Comparison of ENCODE assay signal across 13 mouse cellular contexts in the genomic region with DNA sequence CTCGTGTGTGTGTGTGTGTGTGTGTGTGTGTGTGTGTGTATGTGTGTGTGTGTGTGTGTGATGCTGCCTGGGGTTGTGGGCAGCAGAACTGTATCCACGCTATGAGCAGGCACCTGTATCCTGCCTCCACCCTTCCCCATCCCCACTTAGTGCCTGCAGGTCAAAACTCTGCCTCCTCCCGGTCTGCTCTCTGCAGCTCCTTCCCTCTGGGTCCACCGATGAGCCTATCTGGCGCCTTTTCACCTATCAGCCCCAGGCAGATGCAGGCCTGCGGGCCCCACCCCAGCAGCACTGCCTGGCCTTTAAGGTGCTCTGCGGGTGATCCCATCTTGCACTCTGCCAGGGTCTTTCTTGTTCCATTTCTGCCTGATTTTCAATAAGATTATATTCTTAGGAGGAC. TPM values are rescaled to one million over a fixed set of nuclear protein-coding genes. Genes with fewer than 3 reads are reported as not detected.
DNase-seq lines count a peak whose midpoint lies in the region; ATAC-seq lines count a peak whose summit lies in the region.
"Had no signal": no experiment of that assay in that cellular context is flagged by ENCODE, and none has a peak within 500 bp of the region (broad histone marks: within the 10 kb centered on the region; RNA-seq: fewer than 3 reads in every experiment).

No protein-coding gene starts in this region.

- no peaks in the 10 kb centered on the region for H3K27me3 ChIP-seq in forebrain, embryonic 10.5 days (ENCODE audit: poor library complexity, severe bottlenecking)
- no peaks in the 10 kb centered on the region for H3K27me3 ChIP-seq in forebrain, embryonic 12.5 days
- H3K27me3 ChIP-seq in liver, embryonic 16.5 days (ENCODE audit: control insufficient read depth, insufficient read depth, low read depth, low read length) = no peaks in the 10 kb centered on the region
- H3K27me3 ChIP-seq: embryonic facial prominence, embryonic 13.5 days had no signal

- H3K36me3 ChIP-seq in forebrain, embryonic 10.5 days (replicated peaks) = no peaks in the 10 kb centered on the region
- H3K36me3 ChIP-seq in forebrain, embryonic 12.5 days (replicated peaks) = no peaks in the 10 kb centered on the region
- H3K36me3 ChIP-seq in liver, embryonic 16.5 days (ENCODE audit: control insufficient read depth, insufficient read depth) = no peaks in the 10 kb centered on the region
- H3K36me3 ChIP-seq: embryonic facial prominence, embryonic 13.5 days had no signal

- no peak for ATAC-seq in forebrain, embryonic 12.5 days (ENCODE audit: low FRiP score)
- ATAC-seq in liver, embryonic 16.5 days (ENCODE audit: low read depth) = peak; percentile 88
- ATAC-seq: hindbrain, embryonic 16.5 days had no signal

- WGBS in forebrain, embryonic 10.5 days = 71% methylated on average over 6 of the region's 7 CpGs
- 75% methylated on average over 5 of the region's 7 CpGs for WGBS in forebrain, embryonic 12.5 days
- WGBS in liver, embryonic 16.5 days (ENCODE audit: insufficient replicate concordance) = 9% methylated on average over 6 of the region's 7 CpGs

- H3K27ac ChIP-seq in forebrain, embryonic 10.5 days = peak overlapping the region; percentile 75; the same call in 1 of the 2 replicates
- no peak overlapping the region for H3K27ac ChIP-seq in forebrain, embryonic 12.5 days
- peak overlapping the region; percentile 98 for H3K27ac ChIP-seq in liver, embryonic 16.5 days (ENCODE audit: low read length)
- H3K27ac ChIP-seq: embryonic facial prominence, embryonic 13.5 days had no signal

- H3K4me1 ChIP-seq in forebrain, embryonic 10.5 days = peaks cover 7% of the 10 kb centered on the region; the same call in 1 of the 2 replicates
- no peaks in the 10 kb centered on the region; the same call in 1 of the 2 replicates for H3K4me1 ChIP-seq in forebrain, embryonic 12.5 days
- H3K4me1 ChIP-seq in liver, embryonic 16.5 days (ENCODE audit: control insufficient read depth, low read depth, low read length) = peaks cover 73% of the 10 kb centered on the region
- H3K4me1 ChIP-seq: embryonic facial prominence, embryonic 13.5 days had no signal

- H3K4me2 ChIP-seq in forebrain, embryonic 12.5 days = no peak overlapping the region
- peak overlapping the region; percentile 68 for H3K4me2 ChIP-seq in liver, embryonic 16.5 days (ENCODE audit: low read depth, low read length)
- H3K4me2 ChIP-seq: embryonic facial prominence, embryonic 13.5 days had no signal

- H3K4me3 ChIP-seq in forebrain, embryonic 10.5 days = no peak overlapping the region
- no peak overlapping the region for H3K4me3 ChIP-seq in forebrain, embryonic 12.5 days (replicated peaks)
- H3K4me3 ChIP-seq in liver, embryonic 16.5 days (ENCODE audit: low read depth, low read length) = peak overlapping the region; percentile 45
- H3K4me3 ChIP-seq: embryonic facial prominence, embryonic 13.5 days had no signal

- intact Hi-C loops in left cerebral cortex, postnatal 4 days (cut with DNase I) = no loop called here

- H3K9ac ChIP-seq in forebrain, embryonic 12.5 days = no peak overlapping the region
- peak overlapping the region; percentile 62 for H3K9ac ChIP-seq in liver, embryonic 16.5 days (ENCODE audit: low read depth, low read length)
- H3K9ac ChIP-seq: embryonic facial prominence, embryonic 13.5 days had no signal

- H3K9me3 ChIP-seq in forebrain, embryonic 10.5 days = no peaks in the 10 kb centered on the region
- H3K9me3 ChIP-seq in forebrain, embryonic 12.5 days = no peaks in the 10 kb centered on the region
- H3K9me3 ChIP-seq in liver, embryonic 16.5 days (replicated peaks; ENCODE audit: control insufficient read depth, low read length) = no peaks in the 10 kb centered on the region
- H3K9me3 ChIP-seq: embryonic facial prominence, embryonic 13.5 days had no signal

- no peak for DNase-seq in forebrain, embryonic 10.5 days (ENCODE audit: extremely low spot score, low spot score)
- peak; percentile 74 for DNase-seq in spleen, adult 12 weeks (ENCODE audit: low spot score)
- DNase-seq in spleen, adult 18-20 months = no peak
- DNase-seq in left cerebral cortex, postnatal 4 days = no peak
- no peak for DNase-seq in adrenal gland, postnatal 36 days
- DNase-seq in embryo, embryonic 10.5 days (ENCODE audit: low spot score) = no peak
- DNase-seq: adrenal gland, postnatal 25 days; cerebellum, adult 9-11 months; lung, adult 2 months had no signal

RNA-seq across cellular contexts. Expression of a gene that starts 29.1 kb away (rescaled TPM):
- 57.2 and 57.9 TPM in 2 replicates for polyA plus RNA-seq in forebrain, embryonic 10.5 days (2016; fragmentation: Nextera tagmentation; extraction: Ambion mirVana)
- 61.6 and 63.1 TPM in 2 replicates for polyA plus RNA-seq in forebrain, embryonic 12.5 days (2016; fragmentation: Nextera tagmentation; extraction: Ambion mirVana)
- polyA plus RNA-seq in liver, embryonic 16.5 days (2015; fragmentation: Nextera tagmentation; extraction: Ambion mirVana) = 39.4 and 39.6 TPM in 2 replicates
- 100 to 1,000 TPM; 109 to 111 TPM for total RNA-seq in left cerebral cortex, postnatal 4 days (2021)
- total RNA-seq in adrenal gland, postnatal 36 days (2021) = 10 to 100 TPM; 16.1 to 20.3 TPM
